Mouse (Mus musculus): ENCODE data around the gene Apoc1.
"Not testable (repeated sequence)": the region's sequence is repeated elsewhere in the genome, so short reads cannot be mapped to it uniquely, and the experiment has no call there.

The Apoc1 gene

GRCm38 (mm10) chr7:19686927-19687583, 5.4 kb downstream of the Apoc1 start:
- not testable (repeated sequence) for DNase-seq (ENCODE audit: extremely low read depth, insufficient read length, low spot score)

DNA sequence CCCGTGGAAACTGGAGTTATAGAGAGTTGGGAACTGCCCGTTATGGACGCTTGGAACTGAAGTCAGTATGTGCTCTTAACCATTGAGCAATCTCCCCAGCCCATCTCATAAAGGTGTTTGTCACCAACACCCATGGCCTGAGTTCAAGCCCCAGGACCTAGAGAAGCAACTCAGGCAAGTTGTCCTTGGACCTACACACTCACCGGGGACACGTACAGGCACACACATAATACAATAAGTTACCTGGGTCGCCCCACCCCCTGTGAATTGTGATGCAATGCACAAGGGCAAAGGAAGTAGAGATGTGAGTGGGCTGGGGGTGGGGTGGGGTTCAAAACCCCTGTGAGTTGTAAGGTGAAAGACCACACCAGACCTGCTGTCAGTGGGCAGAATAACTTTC, 5.9 kb downstream of the Apoc1 start:
- DNase-seq (ENCODE audit: extremely low read depth, insufficient read length, low spot score) = no peak

DNA sequence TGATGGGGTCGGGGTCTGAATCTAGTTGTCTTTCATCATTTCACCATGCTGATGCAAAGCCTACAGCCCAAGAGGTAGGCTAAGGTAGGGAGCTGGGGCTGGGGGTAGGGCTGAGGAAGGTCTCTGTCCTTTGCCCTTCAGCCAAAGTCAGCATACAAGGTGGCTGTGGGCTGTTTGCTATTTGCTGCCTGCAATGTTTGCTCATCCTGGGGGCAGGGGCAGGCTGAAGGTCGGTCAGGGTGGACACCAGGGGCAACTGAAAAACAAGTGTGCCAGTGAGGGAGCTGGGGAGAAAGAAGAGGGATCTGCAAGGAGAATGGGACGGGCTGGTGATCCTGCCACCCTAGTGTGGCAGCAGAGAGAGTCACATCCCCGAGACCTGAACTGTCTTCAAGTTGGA, 7.1 kb downstream of the Apoc1 start:
- no peak for DNase-seq (ENCODE audit: extremely low read depth, insufficient read length, low spot score)

DNA sequence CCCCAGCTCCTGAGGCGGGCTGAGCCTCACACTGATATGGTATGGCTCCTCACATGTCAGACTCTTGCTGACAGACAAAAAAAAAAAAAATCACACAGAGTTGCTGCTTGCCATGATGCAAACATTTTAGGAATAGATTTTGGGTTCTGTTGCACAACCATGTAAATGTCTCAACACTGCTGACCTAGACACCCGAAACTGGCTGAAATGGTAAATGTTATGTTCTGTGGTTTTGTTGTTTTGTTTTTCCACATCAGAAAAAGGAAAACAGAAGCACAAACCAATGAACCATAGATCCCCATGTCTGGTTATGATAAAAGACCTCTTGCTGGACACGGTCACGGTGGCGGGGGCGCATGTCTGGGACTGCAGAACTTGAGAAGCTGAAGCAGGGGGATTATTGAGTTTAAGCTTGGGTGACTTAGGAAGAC, 8.7 kb downstream of the Apoc1 start:
- DNase-seq (ENCODE audit: extremely low read depth, insufficient read length, low spot score) = no peak

GRCm38 (mm10) chr7:19682979-19683378, 9.5 kb downstream of the Apoc1 start:
- DNase-seq (ENCODE audit: extremely low read depth, insufficient read length, low spot score) = no peak

DNA sequence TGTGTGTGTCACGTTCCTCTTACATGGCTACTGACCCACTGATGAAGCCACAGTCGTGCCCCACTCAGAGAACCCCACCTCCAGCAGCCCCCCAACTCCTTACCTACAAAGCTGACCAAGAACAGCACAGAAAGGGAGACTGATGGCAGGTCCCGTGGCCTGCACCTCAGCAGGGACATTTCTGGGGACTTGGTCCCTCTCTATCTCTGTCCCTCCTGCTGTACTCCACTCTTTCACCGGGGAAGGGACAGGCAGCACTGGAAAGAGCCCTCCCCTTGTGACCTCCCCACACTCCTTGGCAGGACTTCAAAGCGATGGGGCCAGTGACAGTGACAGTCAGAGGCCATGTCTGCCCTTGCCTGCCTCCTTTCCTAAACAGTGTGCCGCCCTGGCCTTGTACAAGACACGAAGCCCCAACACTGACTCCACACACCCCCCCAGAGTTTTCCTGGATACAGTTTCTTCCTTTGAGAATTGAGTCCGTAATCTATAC, 11.2 kb downstream of the Apoc1 start, which contains the start of the genes Gm44805 and Apoc4:
Gene Gm44805 (minus strand): TSS at position 222 of the 493 bp plus-strand sequence.
Gene Apoc4 (minus strand): TSS at position 278 of the 493 bp plus-strand sequence.
- DNase-seq (ENCODE audit: extremely low read depth, insufficient read length, low spot score) = no peak

DNA sequence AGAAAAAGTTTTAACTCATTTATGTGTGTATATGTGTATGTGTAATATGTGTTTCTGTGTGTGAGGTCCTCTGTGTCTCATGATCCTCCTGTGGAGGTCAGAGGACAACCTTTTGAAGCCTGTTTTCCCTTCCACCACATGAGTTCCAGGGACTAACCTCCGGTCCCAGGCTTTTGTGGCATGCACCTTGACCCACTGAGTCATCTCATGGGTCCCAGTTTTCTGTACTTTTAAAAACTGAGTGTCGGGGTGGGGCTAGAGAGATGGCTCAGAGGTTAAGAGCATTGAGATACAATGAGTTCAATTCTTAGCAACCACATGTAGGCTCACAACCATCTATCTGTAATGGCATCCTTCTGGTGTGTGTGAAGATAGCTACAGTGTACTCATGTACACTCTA, 11.8 kb downstream of the Apoc1 start:
- no peak for DNase-seq (ENCODE audit: extremely low read depth, insufficient read length, low spot score)

GRCm38 (mm10) chr7:19678901-19679300, 13.6 kb downstream of the Apoc1 start:
- DNase-seq (ENCODE audit: extremely low read depth, insufficient read length, low spot score) = no peak

DNA sequence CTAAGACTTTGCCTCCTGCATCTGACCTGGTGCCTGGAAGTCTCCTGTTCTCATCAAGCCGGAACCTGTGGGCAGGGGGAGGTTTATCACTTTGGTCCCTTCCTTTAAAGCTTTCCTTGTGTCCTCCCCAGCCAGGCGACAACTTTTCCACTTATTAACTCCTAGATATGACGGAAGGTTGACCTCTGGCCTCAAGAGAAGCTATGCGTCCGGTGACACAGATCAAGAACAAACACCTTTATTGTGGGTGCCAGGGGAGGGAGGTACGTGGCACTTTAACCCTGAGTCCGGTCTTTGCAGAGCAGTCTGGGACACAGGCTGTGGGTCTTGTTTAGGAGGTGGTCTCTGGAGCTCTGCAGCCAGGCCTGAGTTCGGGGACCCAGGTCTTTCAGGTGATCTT, 14.6 kb downstream of the Apoc1 start, which contains the start of gene Apoc2:
Gene Apoc2 (minus strand): TSS at position 70 of the 400 bp plus-strand sequence.
- no peak for DNase-seq (ENCODE audit: extremely low read depth, insufficient read length, low spot score)

DNA sequence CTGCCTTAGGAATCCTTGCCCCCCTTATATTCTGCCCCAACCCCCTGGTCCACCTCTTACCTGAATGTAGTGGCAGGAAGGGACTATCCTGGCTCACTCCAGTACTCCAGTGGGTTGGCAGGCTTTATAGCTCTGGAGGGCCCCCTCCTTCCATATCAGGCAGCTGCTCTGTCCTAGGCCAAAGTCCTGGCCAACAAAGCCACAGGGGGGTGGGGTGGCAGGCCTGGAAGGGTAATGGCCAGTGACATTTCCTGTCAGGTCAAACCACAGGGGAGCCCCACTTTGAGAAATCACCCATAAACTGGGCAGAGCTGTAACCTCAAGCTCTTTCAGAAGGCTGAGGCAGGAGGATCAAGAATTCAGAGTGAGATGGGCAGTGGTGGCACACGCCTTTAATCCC, 15.8 kb downstream of the Apoc1 start:
- no peak for DNase-seq (ENCODE audit: extremely low read depth, insufficient read length, low spot score)

- DNase-seq (ENCODE audit: extremely low read depth, insufficient read length, low spot score) = no peak
Observed at GRCm38 (mm10) chr7:19675824-19676223, 16.6 kb downstream of the Apoc1 start.

DNA sequence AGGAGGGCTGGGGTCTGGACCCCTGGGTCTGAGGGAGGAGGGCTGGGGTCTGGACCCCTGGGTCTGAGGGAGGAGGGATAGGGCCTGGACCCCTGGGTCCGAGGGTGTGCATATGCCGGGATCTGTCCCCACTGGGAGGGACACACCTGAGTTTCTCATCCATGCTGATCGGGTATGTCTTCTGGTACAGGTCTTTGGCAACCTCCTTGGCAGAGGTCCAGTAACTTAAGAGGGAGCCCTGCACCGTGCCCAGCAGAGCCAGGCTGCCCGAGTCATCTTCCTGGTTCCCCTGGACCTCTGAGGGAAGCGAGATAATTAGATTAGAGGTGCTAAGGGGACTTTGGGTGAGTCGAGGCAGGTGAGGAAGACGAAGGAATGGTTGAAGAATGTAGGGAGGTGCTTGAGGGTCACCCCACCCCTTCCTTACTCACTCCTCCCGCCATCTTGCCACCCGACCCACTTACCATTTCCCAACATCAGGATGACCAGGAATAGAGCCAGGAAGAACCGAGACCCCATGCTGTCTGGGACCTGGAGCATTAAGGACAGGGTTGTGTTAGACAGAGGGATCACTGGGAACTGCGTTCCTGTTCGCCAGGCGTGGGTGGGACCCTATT, 19.3 kb downstream of the Apoc1 start:
- no peak for DNase-seq (ENCODE audit: extremely low read depth, insufficient read length, low spot score)

DNA sequence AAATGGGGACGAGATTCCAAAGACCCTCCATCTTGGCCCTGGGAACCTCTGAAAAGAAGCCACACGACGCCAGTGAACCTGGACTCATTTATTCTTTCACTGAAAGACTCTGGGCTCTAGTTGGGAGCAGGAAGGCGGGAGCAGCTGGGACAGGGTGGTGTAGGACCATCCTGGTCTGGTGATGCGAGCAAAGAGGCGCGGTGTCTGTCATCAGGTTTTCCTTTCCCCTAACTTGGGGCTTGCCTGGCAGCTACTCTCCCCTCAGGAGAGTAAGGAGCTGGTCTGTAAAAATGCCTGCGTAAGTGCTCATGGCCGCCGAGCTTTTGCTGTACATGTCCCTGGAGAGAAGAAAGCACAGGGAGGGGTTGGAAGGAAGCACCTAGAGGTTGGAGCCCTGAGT, 20.9 kb downstream of the Apoc1 start:
- DNase-seq (ENCODE audit: extremely low read depth, insufficient read length, low spot score) = no peak

DNA sequence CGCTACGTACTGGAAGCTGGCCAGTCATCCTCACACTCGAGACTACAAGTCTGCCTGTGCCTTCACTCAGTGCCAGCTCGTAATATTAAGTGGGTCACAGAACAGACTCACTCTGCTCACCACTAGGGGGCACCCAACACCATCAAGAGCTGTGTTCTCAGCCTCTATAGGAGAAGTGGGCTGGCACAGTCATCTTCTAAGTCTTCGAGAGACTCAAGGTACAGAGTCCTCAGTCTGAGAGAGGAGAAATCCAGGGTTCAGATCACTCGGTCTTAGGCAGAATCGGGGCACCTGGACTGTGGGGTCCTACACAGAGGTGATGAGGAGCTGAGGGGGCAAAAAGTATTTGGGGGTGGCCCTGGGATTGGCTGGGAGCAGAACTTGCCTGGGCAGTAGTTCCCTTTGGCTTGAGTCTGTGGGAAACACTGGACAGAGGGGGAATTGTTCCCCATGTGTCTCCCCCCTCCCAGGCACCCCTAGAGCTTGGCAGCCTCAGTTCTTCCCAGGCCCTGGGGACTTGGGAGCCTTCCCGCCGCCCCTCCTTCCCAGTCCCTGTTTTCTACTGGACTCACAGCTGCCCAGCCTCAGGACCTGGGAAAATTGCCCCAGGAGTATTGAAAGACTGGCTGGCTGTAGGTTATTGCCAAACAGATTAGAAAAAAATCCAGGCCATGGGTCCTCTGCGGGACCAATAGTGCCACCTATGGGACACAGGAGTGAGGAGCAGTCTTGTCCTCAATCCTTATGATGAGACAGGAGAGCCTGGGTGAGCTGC, 23.3 kb downstream of the Apoc1 start:
- peak; percentile 63 for DNase-seq (ENCODE audit: extremely low read depth, insufficient read length, low spot score)

- no peak for DNase-seq (ENCODE audit: extremely low read depth, insufficient read length, low spot score)
Observed at GRCm38 (mm10) chr7:19667434-19667833, 25.0 kb downstream of the Apoc1 start.

DNA sequence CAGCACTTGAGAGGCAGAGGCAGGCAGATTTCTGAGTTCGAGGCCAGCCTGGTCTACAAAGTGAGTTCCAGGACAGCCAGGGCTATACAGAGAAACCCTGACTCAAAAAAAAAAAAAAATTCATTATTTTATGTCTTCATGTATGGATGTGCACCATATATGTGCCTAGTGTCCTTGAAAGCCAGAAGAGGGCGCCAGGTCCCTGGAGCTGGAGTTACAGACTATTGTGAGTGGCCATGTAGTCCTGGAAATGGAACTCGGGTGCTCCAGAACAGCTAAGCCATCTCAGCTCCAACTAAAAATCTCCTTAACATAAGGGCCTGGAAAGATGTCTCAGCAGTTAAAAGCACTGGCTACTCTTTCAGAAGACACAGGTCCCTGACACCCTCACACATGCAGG, 25.7 kb downstream of the Apoc1 start:
- no peak for DNase-seq (ENCODE audit: extremely low read depth, insufficient read length, low spot score)

DNA sequence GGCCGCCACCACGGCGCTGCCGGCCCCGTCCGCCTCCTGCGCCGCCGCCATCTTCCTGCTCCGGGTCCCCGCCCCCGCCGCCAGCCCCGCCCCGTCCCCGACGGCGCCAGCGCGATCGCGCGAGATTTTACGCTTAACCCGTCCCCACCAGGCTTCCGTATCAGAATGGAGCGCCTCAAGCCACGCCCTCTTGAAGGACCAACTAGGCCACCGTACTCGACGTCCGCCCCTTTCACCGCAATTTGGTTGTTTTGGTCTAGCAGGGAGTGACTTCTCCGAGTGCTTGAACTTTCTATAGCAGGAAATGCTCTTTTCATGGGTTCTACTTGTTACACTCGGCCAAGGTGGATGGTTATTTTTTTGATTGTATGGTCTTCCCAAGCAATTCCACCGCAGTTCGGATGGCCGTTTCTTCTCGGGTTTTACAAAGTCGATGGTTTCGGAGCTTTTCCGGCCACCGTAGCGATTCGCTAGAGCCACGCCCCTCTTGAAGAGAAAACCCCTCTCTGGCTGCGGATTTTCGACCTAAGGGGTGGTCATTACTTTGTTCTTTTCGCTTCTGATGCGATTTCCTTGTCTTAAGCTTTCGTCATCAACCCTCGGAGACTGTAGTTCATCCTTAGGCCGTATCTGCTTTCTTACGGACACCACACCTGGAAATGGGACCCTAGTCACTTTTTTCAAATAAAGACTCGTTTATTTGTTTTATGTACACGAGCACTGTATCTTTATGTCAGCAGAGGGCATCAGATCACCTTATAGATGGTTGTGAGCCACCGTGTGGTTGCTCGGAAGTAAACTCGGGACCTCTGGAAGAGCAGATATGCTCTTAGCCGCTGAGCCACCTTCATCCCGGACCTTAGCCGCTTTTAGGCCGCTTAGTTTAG, 27.3 kb downstream of the Apoc1 start, which contains the start of gene Clptm1:
Gene Clptm1 (minus strand): TSS at position 79 of the 887 bp plus-strand sequence.
- DNase-seq (ENCODE audit: extremely low read depth, insufficient read length, low spot score) = peak; percentile 89

- DNase-seq (ENCODE audit: extremely low read depth, insufficient read length, low spot score) = no peak
Observed at GRCm38 (mm10) chr7:19664455-19664954, 28.0 kb downstream of the Apoc1 start.

DNA sequence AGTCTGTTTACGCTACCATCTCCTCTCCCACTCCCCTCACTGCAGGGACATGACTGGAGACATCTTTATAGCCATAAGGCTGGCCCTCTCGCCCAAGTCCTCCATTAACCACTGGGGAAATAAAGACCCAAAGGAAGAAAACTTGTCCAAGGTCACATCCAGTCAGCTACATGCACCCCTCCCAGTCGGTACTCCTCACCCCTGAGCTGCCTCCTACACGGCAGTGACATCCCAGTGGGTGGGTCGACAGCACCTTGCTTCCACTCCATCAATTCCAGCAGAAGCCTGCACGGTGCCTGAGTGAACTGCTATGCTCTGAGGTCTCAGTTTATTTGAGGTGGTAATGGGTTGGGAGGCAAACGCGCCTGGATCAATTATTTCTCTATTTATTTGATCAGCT, 28.5 kb downstream of the Apoc1 start:
- DNase-seq (ENCODE audit: extremely low read depth, insufficient read length, low spot score) = no peak

- DNase-seq (ENCODE audit: extremely low read depth, insufficient read length, low spot score) = no peak
Observed at GRCm38 (mm10) chr7:19652614-19653013, 39.8 kb downstream of the Apoc1 start.
